Mouse (Mus musculus) right cerebral cortex, postnatal 14 days (tissue): Measurements from ENCODE around the gene Ankrd2.

Experiments
- DNase-seq: peaks from one replicate; pipeline ENCODE4 v3.0.0; 2022

The Ankrd2 gene

DNA sequence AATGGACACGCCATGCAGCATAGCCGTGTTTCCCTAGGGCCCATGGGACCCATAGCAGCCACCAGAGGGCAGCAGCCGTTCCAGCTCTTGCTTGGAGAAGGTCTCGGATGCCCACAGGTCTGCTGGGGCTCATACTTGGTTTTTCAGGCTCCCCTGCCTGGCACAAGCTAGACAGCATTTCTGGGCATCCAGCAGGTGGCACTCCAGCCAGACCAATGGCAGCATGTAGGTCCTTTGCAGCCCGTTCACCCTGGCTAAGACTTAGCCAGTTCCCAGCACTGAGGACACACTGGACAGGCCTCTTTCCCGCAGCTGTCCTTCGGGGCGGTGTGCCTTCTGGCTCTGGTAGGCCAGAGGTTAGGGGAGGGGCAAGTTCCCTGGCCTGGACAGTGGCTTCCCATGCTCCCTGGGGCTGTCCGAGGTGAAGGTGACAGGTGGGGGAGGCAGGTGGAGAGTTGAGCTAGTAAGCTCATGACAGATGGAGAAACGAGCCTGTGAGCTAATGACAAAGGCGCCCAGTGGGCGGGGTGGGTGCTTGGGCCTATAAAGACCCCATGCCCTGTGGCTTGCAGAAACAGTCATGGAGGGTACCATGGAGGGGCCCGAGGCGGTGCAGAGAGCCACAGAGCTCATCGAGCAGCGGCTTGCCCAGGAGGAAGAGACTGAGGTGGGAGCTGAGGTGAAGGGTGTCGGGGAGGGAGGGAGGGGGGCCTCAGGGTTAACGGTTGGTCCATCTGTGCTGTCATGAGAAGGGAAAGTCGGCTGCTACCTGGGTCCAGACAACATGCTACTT lies at the start of gene Ankrd2:
Ankrd2 (plus strand) TSS at position 545 of the 793 bp plus-strand sequence.
- DNase-seq: peak; percentile 84

GRCm38 (mm10) chr19:41987206-41987605 lies 48.6 kb upstream of the Ankrd2 start:
- DNase-seq: no peak

DNA sequence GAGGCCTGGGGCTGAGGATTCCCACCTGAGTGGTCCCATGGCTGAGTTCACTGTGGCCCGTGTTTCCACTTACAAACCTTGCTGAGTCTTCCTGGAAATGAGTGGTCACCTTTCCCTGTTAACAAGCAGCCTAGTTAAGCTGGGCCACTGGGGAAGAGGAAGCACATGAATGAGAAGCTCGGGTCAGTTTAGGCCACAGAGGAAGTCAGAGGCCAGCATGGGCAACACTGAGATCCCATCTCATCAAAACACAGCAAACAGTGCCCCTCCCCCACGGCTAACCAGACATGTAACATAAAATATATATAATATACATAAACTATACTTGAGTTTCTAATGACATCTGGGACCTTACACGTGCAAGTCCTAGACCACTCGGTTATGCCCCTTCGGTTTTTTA lies 46.0 kb upstream of the Ankrd2 start:
- no peak for DNase-seq

DNA sequence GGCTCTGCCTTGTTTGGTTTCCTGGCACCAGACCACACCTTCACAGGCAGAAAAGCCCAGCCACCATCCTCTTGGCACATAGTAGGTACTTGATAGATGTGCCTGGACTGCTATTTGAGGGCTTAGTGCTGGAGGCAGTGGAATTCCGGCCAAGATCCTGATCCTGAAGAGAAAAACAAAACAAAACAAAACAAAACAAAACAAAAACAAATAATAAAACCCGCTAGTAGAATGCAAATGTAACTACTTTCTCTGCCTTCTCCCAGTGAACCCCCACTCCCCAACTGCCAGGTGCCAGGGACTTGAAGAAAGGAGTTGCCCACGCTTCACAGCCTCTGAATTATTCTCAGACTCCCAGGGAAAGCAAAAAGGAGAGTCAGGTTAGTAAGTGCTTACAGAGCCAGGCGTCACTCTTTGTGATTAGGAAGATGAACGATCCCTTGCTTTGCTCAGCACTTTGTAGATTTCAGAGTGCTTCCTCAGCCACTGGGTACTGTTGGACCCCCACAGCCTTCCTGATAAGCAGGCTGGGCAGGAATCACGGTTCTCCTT lies 43.8 kb upstream of the Ankrd2 start:
- no peak for DNase-seq

DNA sequence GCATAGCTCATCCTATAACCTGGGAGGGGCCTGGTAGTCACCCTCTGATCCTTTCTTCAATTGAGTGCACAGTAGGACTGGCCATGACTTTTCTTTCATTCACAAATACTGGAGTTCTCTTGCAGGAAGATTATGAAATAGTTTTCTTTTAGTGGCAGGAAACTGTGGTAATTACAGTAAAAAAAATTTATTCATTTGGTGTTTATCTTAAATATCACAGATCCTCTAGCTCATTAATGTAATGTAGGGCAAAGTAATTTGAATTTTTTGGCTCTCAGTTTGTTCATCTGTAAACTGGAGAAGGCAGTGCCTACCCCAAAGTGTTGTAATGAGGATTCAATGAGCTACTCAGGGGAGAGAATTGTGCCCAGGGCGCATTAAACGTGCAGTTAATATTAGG lies 42.8 kb upstream of the Ankrd2 start:
- DNase-seq: no peak

DNA sequence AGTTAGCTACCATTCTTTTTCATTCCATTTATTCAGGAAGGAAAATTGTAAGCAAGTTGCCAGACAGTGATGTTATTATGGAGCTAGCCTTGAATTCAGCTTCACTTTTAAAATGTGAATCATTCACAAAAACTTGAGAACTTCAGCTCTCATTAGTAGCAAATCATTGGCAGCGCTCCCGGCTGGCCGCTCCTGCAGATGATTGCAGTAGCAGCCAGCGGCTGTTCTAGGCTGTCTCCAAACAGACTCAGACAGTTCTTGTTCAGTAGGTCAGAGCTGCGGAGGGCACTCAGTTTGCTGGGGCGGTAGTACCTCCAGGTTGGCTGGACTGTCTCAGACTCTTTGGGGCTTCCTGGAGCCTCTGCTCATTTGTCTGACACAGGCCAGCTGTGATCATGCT lies 42.3 kb upstream of the Ankrd2 start:
- peak; percentile 83 for DNase-seq

- DNase-seq: no peak
Measured at GRCm38 (mm10) chr19:41994023-41994422, 41.8 kb upstream of the Ankrd2 start.

DNA sequence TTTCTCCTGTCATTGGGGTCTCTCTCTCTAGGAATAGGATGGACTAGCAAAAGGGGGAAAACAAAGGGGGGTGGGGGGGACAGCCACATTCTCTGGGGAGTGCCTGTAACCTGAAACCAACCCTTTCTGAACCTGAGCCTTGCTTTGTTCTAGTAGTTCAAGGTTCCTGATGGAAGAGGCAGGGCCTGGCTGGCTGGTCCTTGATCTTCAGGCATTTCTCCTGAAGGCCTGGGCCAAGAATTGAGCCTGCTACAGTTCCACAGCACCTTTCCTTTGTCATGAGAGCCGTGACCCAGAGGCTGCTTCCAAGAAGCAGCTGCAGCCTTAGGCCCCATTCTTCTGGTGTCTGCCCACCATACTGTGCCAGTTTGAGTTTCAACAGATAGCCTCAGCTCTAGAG lies 40.3 kb upstream of the Ankrd2 start:
- DNase-seq: no peak

- no peak for DNase-seq
Measured at GRCm38 (mm10) chr19:41997090-41997489, 38.7 kb upstream of the Ankrd2 start.

DNA sequence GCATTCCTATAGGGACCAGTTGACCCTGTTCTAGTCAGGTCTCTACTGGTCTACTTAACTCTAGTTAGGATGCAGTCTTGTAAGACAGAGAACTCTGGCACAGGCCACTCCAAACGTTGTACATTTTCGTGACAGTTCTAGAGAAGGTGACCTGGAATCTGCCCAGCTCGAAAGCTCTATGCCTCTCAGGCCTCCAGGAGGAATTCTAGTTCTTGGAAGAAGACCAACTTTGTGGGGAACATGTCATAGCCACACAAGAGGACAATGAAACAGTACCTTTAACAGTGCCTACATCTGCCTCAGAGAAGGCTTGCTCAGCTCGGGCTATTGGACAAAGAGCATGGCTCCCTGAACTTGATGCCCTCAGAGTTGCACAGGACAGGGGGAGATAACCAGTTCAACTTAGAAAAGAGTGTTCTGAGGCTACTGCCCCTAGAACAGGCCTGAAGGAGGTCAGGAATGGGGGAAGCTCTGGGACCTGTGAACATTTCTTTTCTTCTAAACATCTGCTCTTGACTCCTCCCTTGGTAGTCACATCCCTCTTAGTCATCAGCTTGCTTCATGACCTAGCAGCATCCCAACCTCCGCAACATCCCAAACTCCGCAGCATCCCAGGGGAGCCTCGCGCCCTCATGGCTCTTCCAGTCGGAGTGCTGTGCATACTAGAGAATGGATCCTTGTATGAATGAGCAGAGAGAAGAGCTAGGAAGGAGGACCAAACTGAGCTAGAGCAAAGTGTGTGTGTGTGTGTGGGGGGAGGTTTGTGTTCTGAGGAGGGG lies 36.8 kb upstream of the Ankrd2 start:
- no peak for DNase-seq

DNA sequence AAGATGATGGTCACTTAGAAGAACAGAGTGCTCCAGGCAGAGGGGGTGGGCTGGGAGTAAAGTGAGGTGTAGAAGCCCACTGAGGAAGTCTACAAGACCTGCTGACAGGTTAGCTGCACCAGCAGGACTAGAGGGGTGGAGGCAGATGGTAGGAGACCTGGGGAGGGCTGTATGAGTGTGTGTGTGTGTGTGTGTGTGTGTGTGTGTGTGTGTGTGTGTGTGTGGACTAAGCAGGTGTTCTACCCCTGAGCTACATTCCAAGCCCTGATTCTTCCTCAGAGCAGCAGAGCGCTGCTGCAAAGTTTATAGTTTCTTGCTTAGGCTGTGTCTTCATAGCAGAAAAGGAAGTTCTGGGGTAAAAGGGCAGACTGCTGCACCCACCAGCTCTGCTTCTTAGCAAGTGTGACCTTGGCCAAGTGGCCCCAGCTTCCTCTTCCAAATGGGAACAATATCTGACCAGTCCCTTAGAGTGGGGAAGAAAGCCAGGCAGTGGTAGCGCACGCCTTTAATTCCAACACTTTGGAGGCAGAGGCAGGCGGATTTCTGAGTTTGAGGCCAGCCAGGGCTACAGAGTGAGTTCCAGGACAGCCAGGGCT lies 36.0 kb upstream of the Ankrd2 start:
- no peak for DNase-seq

DNA sequence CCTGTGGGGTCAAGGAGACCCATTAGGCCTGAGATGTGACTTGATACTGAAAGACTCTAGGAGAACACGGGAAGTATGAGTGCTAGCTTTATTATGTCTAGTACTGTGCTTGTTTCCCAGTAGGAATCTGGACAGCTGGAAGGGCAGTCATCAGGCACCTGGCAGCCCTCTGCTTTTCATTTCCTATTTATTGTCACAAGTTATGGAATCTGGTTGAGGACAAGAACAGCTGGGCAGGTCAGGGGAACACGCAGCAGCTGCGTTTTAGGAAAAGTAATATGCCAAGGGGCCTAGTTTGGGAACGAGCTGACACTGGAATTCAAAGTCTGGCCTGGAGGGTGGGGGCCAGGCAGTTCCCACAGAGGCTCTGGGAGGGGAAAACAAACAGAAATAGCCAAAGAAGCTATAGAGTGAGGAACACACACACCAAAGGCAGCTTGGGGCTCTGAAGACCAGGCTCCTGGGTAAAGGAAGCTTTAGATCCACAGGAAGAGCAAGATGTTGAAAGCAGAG lies 35.3 kb upstream of the Ankrd2 start:
- DNase-seq: no peak

DNA sequence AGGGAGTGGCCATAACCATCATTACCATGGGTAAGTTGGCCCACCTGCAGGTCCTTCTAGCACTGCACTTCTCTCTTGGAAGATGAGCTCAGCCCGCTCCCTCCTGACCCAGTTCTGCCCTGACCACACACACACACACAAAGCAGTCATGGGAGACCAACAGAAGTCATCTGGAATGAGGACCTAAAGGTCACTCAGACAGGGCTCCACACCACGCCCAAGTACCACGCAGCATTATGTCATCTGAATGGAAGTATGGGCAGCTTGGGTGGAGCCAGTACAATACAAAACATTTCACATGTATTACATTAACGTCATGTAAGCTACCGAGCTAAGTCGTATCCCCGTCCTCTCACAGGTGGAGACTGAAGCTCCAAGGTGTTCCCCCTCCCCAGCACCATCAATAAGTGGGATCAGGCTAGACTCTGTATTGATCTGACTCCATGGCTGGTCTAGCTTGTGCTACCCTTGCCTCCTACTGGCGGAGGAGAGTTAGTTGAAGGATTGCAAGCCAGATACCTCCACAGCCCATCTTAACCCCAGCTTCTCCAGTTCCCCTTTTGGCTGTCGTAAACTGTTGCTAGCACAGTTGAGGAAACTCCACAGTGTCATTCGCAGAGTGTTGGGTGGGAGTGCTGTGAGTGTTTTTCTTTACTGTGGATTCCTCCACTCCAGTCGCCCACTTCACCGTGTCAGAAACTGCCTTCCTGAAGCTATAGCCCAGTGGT lies 34.4 kb upstream of the Ankrd2 start:
- DNase-seq: no peak

- no peak for DNase-seq
Measured at GRCm38 (mm10) chr19:42004258-42004657, 31.5 kb upstream of the Ankrd2 start.

GRCm38 (mm10) chr19:42005616-42006015 lies 30.2 kb upstream of the Ankrd2 start:
- no peak for DNase-seq

GRCm38 (mm10) chr19:42006568-42006967 lies 29.2 kb upstream of the Ankrd2 start:
- no peak for DNase-seq

DNA sequence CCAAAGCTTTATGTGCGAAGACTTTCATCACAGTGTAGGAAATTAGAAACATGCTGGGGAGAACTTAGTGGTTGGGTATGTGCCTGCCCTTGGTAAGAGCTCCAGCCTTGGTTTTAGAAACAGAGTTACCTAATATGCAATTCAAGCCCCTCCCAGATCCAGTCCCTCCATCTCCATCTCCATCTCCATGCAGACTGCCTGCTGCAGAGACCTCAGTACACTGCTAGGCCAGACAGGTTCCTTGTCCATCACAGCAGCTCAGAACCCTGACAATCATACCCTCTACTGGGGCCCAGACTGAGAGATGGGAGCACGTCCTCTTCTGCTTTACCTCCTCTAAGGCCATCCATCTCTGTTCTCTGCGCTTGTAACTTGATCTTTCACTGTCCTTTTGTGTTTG lies 27.2 kb upstream of the Ankrd2 start:
- no peak for DNase-seq

DNA sequence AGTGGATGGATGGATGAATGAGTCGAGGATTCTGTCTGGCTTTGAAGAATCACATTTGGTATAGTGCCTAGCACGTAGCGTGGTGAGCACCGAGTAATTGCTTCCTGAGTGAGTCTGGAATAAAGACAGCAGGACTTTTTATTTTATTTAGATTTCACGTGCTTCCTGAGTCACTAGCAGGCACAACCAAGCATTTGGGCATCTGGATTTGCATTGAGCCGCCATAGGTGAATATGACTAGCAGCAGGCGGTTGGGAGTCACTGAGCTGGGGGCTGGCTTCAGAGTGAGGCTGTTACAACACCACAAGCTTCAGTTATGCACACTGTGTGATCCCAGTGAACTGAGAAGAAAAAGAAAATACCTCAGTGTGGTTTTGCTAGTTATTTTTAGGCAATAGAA lies 26.7 kb upstream of the Ankrd2 start:
- no peak for DNase-seq

GRCm38 (mm10) chr19:42010436-42010835 lies 25.4 kb upstream of the Ankrd2 start:
- no peak for DNase-seq

- no peak for DNase-seq
Measured at GRCm38 (mm10) chr19:42011123-42011522, 24.7 kb upstream of the Ankrd2 start.

- DNase-seq: no peak
Measured at GRCm38 (mm10) chr19:42014231-42014825, 21.5 kb upstream of the Ankrd2 start.

GRCm38 (mm10) chr19:42015001-42015400 lies 20.8 kb upstream of the Ankrd2 start:
- DNase-seq: no peak
